Mouse (Mus musculus) lung, embryonic 14.5 days (tissue): Measurements from ENCODE around the gene Rufy2. TPM values are rescaled to one million over a fixed set of nuclear protein-coding genes. Genes with fewer than 3 reads are reported as not detected.

Experiments used
- ATAC-seq: fragments of 200-750 bp; cut with Nextera tagmentation; 2 replicates; pipeline ENCODE4 v1.8.0; 2017; ENCODE audit warnings: mild to moderate bottlenecking, moderate TSS enrichment, moderate library complexity; ENCODE audit not compliant: insufficient read depth
- DNase-seq: peaks from one replicate; pipeline ENCODE4 v3.0.0-alpha.2; 2015
- H3K27ac ChIP-seq: fragments of 300-500 bp; sonication (generic); 2 replicates; pipeline ENCODE4 v1.5.1; 2014; ENCODE audit warnings: low read depth, mild to moderate bottlenecking, moderate library complexity
- H3K27me3 ChIP-seq: fragments of 300-500 bp; sonication (generic); 2 replicates; pipeline ENCODE4 v1.6.1; 2014; ENCODE audit warnings: low read length, control low read depth; ENCODE audit not compliant: insufficient read depth
- H3K36me3 ChIP-seq: fragments of 300-500 bp; sonication (generic); 2 replicates; pipeline ENCODE4 v1.6.1; 2014; ENCODE audit warnings: control low read depth; ENCODE audit not compliant: insufficient read depth
- H3K4me1 ChIP-seq: fragments of 300-500 bp; sonication (generic); 2 replicates; pipeline ENCODE4 v1.6.1; 2014; ENCODE audit warnings: antibody characterized with exemption, control low read depth; ENCODE audit not compliant: insufficient read depth
- H3K4me2 ChIP-seq: fragments of 300-500 bp; sonication (generic); 2 replicates; pipeline ENCODE4 v1.6.1; 2014; ENCODE audit warnings: mild to moderate bottlenecking
- H3K4me3 ChIP-seq: fragments of 300-500 bp; sonication (generic); 2 replicates; pipeline ENCODE4 v1.5.1; 2014; ENCODE audit warnings: low read depth, low read length
- H3K9ac ChIP-seq: fragments of 300-500 bp; sonication (generic); 2 replicates; pipeline ENCODE4 v1.6.1; 2014
- H3K9me3 ChIP-seq: fragments of 300-500 bp; sonication (generic); 2 replicates; pipeline ENCODE4 v1.6.1; 2016; ENCODE audit warnings: low read depth, low read length, control low read depth
- CTCF ChIP-seq: IDR thresholded peaks from 2 replicates; pipeline ENCODE4 v1.5.1; 2016; ENCODE audit warnings: antibody characterized with exemption, low read depth
- WGBS: fragments of 180-500 bp; shearing (Covaris S2); extraction: QIAGEN DNeasy Blood & Tissue Kit; methylation state at CpG from one replicate; pipeline ENCODE4 v1.1.7; 2014; 5-methylcytosine and 5-hydroxymethylcytosine counted together
- polyA plus RNA-seq: library from polyadenylated mRNA; unstranded; fragments of >200 nt; fragmentation: Nextera tagmentation; extraction: Ambion mirVana; gene quantifications from 2 replicates; pipeline ENCODE4 v1.2.1, GENCODE M21; 2014

The Rufy2 gene
- polyA plus RNA-seq, 1 experiment from 2014 or later: 18.8 TPM

DNA sequence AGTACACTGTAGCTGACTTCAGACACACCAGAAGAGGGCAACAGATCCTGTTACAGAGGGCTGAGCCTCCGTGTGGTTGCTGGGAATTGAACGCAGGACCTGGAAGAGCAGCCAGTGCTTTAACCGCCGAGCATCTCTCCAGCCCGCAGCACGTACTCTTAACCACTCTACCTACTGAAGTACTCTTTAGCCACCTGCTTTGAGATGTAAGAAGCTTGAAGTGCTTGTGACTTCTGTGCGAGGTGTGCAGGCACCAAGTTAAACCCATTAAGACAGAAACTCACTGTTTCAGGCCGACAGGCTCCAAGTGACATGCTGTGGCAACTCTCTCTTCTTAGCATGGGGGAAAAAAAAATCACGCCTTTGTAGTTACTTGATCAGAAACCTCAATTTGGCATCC is 34.1 kb downstream of the Rufy2 start:
- DNase-seq (peak; percentile 22), ATAC-seq (no peak)
- peaks cover 87% of the 10 kb centered on the region for H3K36me3 ChIP-seq
- H3K9ac ChIP-seq: no peak overlapping the region
- 70% methylated on average over 9 of the region's 9 CpGs for WGBS
- no peaks in the 10 kb centered on the region for H3K27me3 ChIP-seq
- no peak for TF ChIP-seq CTCF
- no peaks in the 10 kb centered on the region for H3K4me1 ChIP-seq
- no peak overlapping the region for H3K4me2 ChIP-seq
- H3K27ac ChIP-seq: no peak overlapping the region
- H3K9me3 ChIP-seq: no peaks in the 10 kb centered on the region
- H3K4me3 ChIP-seq: no peak overlapping the region

DNA sequence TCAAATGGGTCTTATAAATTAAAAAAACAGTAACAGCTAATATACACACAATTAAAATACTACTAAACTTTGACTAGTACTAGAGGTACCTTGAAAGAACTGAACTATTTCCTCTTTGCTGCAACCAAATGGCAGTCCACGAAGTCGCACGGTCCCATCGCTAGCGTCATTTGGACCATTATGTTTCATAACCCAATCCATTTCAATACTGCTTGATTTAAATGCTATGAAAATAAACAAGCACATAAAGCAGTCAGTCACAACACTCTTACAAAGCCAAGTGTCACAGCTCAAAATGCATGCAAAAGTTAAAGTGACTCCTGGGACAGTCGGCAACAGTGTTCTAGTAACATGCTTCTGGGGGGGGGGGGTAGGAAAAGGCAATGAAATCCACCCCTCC is 39.3 kb downstream of the Rufy2 start:
- Histone ChIP-seq H3K36me3 (peaks cover 40% of the 10 kb centered on the region), H3K27me3 (no peaks in the 10 kb centered on the region), H3K4me3 (no peak overlapping the region), H3K9ac (no peak overlapping the region), H3K9me3 (no peaks in the 10 kb centered on the region), H3K4me2 (no peak overlapping the region), H3K27ac (no peak overlapping the region), H3K4me1 (peaks cover 9% of the 10 kb centered on the region)
- ATAC-seq (no peak), DNase-seq (no peak)
- TF ChIP-seq CTCF: no peak
- 81% methylated on average over 6 of the region's 6 CpGs for whole genome bisulfite sequencing

DNA sequence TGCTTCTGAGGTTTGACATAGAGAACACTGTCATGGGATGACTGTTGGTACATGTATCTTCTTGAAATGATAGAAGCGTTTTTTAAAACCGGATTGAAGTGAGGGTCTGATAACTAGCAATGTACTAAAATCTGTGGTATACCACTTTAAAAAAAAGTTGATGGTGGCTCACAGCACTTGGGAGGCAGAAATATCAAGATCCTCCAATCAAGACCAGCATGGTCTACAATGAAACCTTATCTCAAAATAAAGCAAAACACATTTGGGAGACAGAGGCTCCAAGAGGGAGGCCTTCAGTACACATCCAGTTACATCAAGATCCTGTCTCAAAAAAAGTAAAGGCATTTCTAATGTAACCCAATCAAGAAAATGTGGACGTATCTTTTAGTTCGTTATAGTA is 41.7 kb downstream of the Rufy2 start:
- ATAC-seq (no peak), DNase-seq (no peak)
- 27% methylated on average over 4 of the region's 4 CpGs for WGBS
- Histone ChIP-seq H3K27me3 (no peaks in the 10 kb centered on the region), H3K9ac (peak overlapping the region; percentile 99), H3K4me2 (peak overlapping the region; percentile 69), H3K9me3 (no peaks in the 10 kb centered on the region), H3K36me3 (peaks cover 17% of the 10 kb centered on the region), H3K4me1 (peaks cover 16% of the 10 kb centered on the region), H3K4me3 (peak overlapping the region; percentile 95), H3K27ac (no peak overlapping the region)
- no peak for TF ChIP-seq CTCF

DNA sequence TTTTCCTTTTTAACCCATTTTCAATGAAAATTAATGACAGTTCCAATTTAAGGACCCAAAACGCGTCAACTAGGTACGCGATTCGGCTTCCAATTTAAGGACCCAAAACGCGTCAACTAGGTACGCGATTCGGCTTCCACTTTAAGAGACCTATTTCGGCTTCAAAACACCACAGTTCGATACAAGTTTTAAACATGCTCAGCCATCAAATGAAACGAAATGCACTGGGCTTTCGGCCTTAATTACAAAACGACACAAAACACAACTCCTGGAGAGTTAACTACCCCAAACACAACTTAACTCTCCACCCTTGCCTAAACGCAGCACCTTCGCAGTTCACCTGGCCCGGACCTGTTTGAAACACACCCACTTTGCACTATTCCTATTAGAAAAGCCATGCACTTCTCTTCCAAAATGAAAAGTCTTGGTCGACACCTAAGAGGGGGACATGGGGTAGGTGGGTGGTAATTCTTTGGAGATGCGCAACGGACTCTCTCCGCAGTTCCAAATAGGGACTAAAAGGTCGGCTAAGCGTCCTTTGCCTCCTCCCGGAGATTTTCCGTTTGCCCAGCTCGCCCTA is 42.6 kb downstream of the Rufy2 start:
- ATAC-seq: no peak
- Histone ChIP-seq H3K4me2 (peak overlapping the region; percentile 69), H3K9me3 (no peaks in the 10 kb centered on the region), H3K27me3 (no peaks in the 10 kb centered on the region), H3K27ac (peak overlapping the region; percentile 100), H3K4me3 (peak overlapping the region; percentile 95), H3K4me1 (peaks cover 16% of the 10 kb centered on the region), H3K36me3 (peaks cover 7% of the 10 kb centered on the region), H3K9ac (peak overlapping the region; percentile 99)
- peak; percentile 40 for DNase-seq
- no peak for TF ChIP-seq CTCF
- WGBS: under 1% methylated on average over 27 of the region's 27 CpGs

DNA sequence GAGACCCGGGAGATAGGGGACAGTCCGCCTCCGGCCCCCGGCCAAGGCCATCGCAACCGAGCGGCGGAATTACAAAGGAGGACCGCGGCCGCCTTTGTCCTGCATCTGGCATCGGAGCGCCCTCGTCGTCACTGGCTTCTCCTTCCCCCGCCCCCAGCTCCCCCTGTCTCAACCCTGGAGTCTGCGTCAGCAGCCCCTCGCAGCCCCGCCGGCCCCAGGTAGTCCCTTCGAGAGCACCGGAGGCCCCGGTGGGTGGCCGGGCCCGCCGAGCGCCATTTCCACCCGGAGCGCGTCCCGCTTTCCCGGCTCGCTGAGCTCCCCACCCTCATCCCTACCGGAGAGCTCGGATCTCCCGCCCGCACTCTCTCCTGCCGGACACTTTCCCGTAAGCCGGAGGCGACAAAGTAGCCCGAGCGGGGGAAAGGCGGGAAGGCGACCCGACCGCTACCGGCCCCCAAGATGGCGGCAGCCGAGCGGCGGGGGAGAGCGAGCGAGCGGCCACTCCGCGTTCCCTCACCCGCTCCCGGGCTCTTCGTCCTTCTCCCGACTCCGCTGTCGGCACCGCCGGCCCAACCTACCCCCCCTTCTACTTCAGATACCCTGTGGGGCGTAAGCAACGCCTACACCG is 43.2 kb downstream of the Rufy2 start:
- Histone ChIP-seq H3K4me3 (peak overlapping the region; percentile 95), H3K4me2 (peak overlapping the region; percentile 69), H3K27ac (peak overlapping the region; percentile 100), H3K9ac (peak overlapping the region; percentile 99), H3K27me3 (no peaks in the 10 kb centered on the region), H3K4me1 (peaks cover 16% of the 10 kb centered on the region), H3K36me3 (peaks cover 3% of the 10 kb centered on the region; the same call in 1 of the 2 replicates), H3K9me3 (no peaks in the 10 kb centered on the region)
- under 1% methylated on average over 62 of the region's 68 CpGs for WGBS
- no peak for TF ChIP-seq CTCF
- DNase-seq (peak; percentile 65), ATAC-seq (peak; percentile 40)

DNA sequence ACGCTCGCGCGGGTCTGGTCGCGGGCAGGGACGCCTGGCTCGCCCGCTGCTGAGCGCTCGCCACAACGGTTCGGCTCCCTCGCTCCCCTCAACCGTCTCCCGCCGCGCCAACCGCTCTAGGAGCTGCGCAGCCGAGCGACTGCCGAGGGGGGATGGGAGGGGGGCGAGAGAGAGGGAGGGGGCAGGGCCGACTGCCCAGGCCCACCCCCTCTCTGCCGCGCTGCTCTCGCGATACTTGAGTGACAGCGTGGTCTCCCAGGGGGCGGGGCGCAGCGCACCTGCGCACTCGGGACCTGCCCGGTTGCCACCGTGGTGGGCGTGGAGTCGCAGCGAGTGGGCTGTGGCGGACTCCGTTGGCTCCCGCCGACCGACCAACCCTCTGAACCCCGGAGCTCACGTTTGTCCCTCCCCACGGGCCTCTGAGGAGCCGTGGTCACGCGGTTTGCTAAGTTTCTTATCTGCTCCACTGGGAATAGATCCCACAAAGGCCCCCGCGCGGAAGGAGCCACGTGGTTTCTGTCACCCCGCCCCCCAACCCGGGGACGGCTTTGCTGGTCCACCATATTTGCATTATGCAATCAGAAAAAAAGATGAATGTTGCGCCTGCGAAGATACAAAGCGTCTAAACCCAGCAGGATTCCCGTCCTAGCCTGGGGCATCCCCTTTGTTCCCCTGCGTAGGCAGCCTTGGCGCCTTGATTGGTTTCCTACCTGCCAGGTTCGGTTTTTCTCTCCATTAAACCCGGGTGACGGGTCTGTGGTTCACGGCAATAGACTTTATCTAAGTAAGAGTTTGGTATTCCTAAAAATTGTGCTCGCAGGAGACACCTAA is 43.9 kb downstream of the Rufy2 start, which contains the start of the genes Hnrnph3 and Pbld2:
Gene Hnrnph3, minus strand, starts transcription at position 469 of the 831 bp plus-strand sequence.
Gene Pbld2, plus strand, starts transcription at position 567 of the 831 bp plus-strand sequence.
- peak within 1 kb of the TSS; percentile 100 for H3K27ac ChIP-seq
- peaks cover 16% of the 10 kb centered on the region for H3K4me1 ChIP-seq
- peak within 1 kb of the TSS; percentile 95 for H3K4me3 ChIP-seq
- H3K36me3 ChIP-seq: no peaks in the 10 kb centered on the region; the same call in 1 of the 2 replicates
- under 1% methylated on average over 69 of the region's 69 CpGs for WGBS
- DNase-seq (peak; percentile 99), ATAC-seq (peak; percentile 94)
- peak within 1 kb of the TSS; percentile 69 for H3K4me2 ChIP-seq
- no peaks in the 10 kb centered on the region for H3K9me3 ChIP-seq
- peak within 1 kb of the TSS; percentile 99 for H3K9ac ChIP-seq
- TF ChIP-seq CTCF: no peak
- no peaks in the 10 kb centered on the region for H3K27me3 ChIP-seq

DNA sequence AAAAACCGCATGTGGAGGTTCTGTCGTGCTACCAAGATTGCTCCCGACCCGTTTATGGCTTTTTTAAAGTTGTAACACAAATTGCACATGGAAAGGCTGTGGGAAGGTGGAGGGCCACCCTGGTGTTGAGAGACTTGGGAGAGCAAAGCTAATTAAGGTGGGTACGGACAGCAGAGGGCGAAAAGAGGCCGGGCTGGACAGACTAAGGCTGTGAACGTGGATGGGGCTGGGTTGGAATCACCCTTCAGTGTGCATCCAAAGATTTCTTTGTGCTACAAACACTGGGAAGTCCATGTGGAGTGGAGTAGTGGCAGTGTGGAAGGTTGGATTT is 44.5 kb downstream of the Rufy2 start:
- Histone ChIP-seq H3K36me3 (no peaks in the 10 kb centered on the region; the same call in 1 of the 2 replicates), H3K27ac (peak overlapping the region; percentile 100), H3K27me3 (no peaks in the 10 kb centered on the region), H3K4me2 (peak overlapping the region; percentile 69), H3K4me3 (peak overlapping the region; percentile 95), H3K9me3 (no peaks in the 10 kb centered on the region), H3K9ac (peak overlapping the region; percentile 79), H3K4me1 (peaks cover 16% of the 10 kb centered on the region)
- WGBS: 0% methylated on average over 8 of the region's 8 CpGs
- TF ChIP-seq CTCF: peak; percentile 58
- DNase-seq: peak; percentile 82
- peak; percentile 63 for ATAC-seq
